Mouse (Mus musculus): ENCODE measurements around the gene Aif1. TPM values are rescaled to one million over a fixed set of nuclear protein-coding genes. Genes with fewer than 3 reads are reported as not detected.

Aif1 gene
- total and polyA plus RNA-seq, 3 experiments: 0.42 to 0.45 TPM; not detected in 1

DNA sequence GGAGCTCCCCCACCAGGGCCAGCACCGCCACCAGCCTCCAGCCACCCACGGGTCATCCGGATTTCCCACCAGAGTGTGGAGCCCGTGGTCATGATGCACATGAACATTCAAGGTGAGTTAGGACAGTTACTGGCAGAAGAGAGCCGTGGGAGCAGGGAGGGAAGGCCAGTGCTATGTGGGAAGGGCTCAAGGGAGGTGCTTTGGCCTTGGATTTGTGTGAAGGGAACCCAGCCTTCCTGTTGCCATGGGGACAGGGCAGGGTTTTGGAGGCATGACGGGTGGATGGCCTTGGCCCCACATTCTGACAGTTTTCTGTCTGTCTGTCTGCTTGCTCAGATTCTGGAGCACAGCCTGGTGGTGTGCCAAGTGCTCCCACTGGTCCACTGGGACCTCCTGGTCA, 33.9 kb downstream of the Aif1 start:
- DNase-seq (ENCODE audit: low read depth, low spot score): no peak
- peaks cover 19% of the 10 kb centered on the region for H3K79me2 ChIP-seq (ENCODE audit: control insufficient read depth, insufficient read depth, low read length, poor library complexity)
- no peak overlapping the region for H3K27ac ChIP-seq (ENCODE audit: control insufficient read depth, low read depth, low read length)
- peaks cover 7 to 13% of the 10 kb centered on the region in 2 experiments for H3K36me3 ChIP-seq (ENCODE audit: control insufficient read depth in 1 of 2, insufficient read depth in 2 of 2, low read length in 2 of 2)
- no peak for TF ChIP-seq POLR2AphosphoS5 (IDR thresholded peaks at IDR 0.05; ENCODE audit: borderline replicate concordance, low read depth, low read length)
- TF ChIP-seq TAL1 (IDR thresholded peaks at IDR 0.05; ENCODE audit: low read length): no peak
- TF ChIP-seq ELF1 (IDR thresholded peaks at IDR 0.05; ENCODE audit: low read depth, low read length): no peak
- no peak for TF ChIP-seq ZC3H11A (IDR thresholded peaks at IDR 0.05; ENCODE audit: low read depth, low read length)
- no peak for TF ChIP-seq POLR2AphosphoS2 (IDR thresholded peaks at IDR 0.05; ENCODE audit: low read length)
- no peak for TF ChIP-seq CTCF (IDR thresholded peaks at IDR 0.05 in 2 of 3, conservative IDR thresholded peaks at IDR 0.05 in 1 of 3; ENCODE audit: control insufficient read depth in 1 of 3, insufficient read depth in 1 of 3, low read depth in 2 of 3, low read length in 3 of 3, poor library complexity in 1 of 3, severe bottlenecking in 1 of 3)
- no peak for TF ChIP-seq MAZ (IDR thresholded peaks at IDR 0.05; ENCODE audit: low read depth, low read length)
- TF ChIP-seq MYB (IDR thresholded peaks at IDR 0.05; ENCODE audit: low read depth, low read length): no peak
- no peak for TF ChIP-seq CHD2 (IDR thresholded peaks at IDR 0.05; ENCODE audit: low read length)
- TF ChIP-seq NRF1 (IDR thresholded peaks at IDR 0.05; ENCODE audit: insufficient read depth, low read depth, low read length, poor library complexity, severe bottlenecking): no peak
- no peak for TF ChIP-seq SIN3A (IDR thresholded peaks at IDR 0.05; ENCODE audit: low read length)
- TF ChIP-seq MXI1 (IDR thresholded peaks at IDR 0.05; ENCODE audit: low read depth, low read length): no peak
- TF ChIP-seq ZMIZ1 (IDR thresholded peaks at IDR 0.05; ENCODE audit: low read depth, low read length): no peak
- TF ChIP-seq GATA1 (IDR thresholded peaks at IDR 0.05; ENCODE audit: low read depth, low read length): no peak
- no peak for TF ChIP-seq HCFC1 (IDR thresholded peaks at IDR 0.05; ENCODE audit: low read depth, low read length)
- TF ChIP-seq NELFE (IDR thresholded peaks at IDR 0.05; ENCODE audit: low read depth, low read length): no peak
- no peaks in the 10 kb centered on the region for H3K27me3 ChIP-seq (ENCODE audit: control insufficient read depth in 1 of 2, insufficient read depth in 2 of 2, low read length in 2 of 2)
- H3K4me1 ChIP-seq (ENCODE audit: control insufficient read depth in 1 of 2, insufficient read depth in 2 of 2, low read length in 2 of 2): peaks cover 0 to 5% of the 10 kb centered on the region in 2 experiments; a peak in 1 of 4 replicates
- H3K4me3 ChIP-seq (ENCODE audit: control insufficient read depth in 1 of 2, insufficient read depth in 1 of 2, low read depth in 2 of 2, low read length in 2 of 2): no peak overlapping the region
- no peaks in the 10 kb centered on the region for H3K9me3 ChIP-seq (replicated peaks; ENCODE audit: insufficient read depth, low read length)
- no peak overlapping the region for H3K9ac ChIP-seq (ENCODE audit: control insufficient read depth, low read depth, low read length, poor library complexity, severe bottlenecking)

DNA sequence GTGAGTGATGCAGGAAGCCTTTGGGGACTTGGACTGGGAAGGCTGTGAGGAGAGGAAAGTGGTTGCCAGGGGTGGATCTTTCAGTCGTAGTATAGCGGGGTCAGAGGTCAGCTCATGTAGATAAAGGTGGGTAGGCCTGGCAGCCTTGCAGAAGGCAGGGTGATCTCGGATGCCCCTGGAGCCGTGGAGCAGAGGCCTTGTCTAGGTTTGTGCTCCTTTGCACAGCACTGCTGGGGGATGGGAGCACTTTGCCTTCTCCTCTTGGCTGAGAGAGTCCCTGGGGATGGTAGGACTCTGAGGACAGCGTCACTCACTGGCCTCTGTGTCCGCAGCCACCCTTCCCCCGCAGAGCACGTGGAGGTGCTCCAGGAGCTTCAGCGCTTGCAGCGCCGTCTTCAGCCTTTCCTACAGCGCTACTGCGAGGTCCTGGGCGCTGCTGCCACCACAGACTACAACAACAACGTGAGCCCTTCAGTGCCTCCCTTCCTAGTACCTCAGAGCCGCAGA, 35.3 kb downstream of the Aif1 start:
- Histone ChIP-seq H3K27me3 (ENCODE audit: control insufficient read depth in 1 of 2, insufficient read depth in 2 of 2, low read length in 2 of 2) (no peaks in the 10 kb centered on the region), H3K9ac (ENCODE audit: control insufficient read depth, low read depth, low read length, poor library complexity, severe bottlenecking) (no peak overlapping the region), H3K4me3 (ENCODE audit: control insufficient read depth in 1 of 2, insufficient read depth in 1 of 2, low read depth in 2 of 2, low read length in 2 of 2) (no peak overlapping the region), H3K9me3 (replicated peaks; ENCODE audit: insufficient read depth, low read length) (no peaks in the 10 kb centered on the region), H3K27ac (ENCODE audit: control insufficient read depth, low read depth, low read length) (no peak overlapping the region), H3K36me3 (ENCODE audit: control insufficient read depth in 1 of 2, insufficient read depth in 2 of 2, low read length in 2 of 2) (peaks cover 10 to 14% of the 10 kb centered on the region in 2 experiments), H3K79me2 (ENCODE audit: control insufficient read depth, insufficient read depth, low read length, poor library complexity) (peaks cover 33% of the 10 kb centered on the region), H3K4me1 (ENCODE audit: control insufficient read depth in 1 of 2, insufficient read depth in 2 of 2, low read length in 2 of 2) (peaks cover 0 to 11% of the 10 kb centered on the region in 2 experiments; a peak in 2 of 4 replicates)
- TF ChIP-seq TCF12 (IDR thresholded peaks at IDR 0.05; ENCODE audit: low read depth, low read length) (no peak), ETS1 (IDR thresholded peaks at IDR 0.05; ENCODE audit: low read depth, low read length) (no peak), POLR2AphosphoS2 (IDR thresholded peaks at IDR 0.05; ENCODE audit: low read length) (no peak), POLR2A (IDR thresholded peaks at IDR 0.05; ENCODE audit: control insufficient read depth in 1 of 2, insufficient read depth in 1 of 2, low read depth in 1 of 2, low read length in 2 of 2, poor library complexity in 1 of 2) (no peak), ZNF384 (IDR thresholded peaks at IDR 0.05; ENCODE audit: low read depth, low read length) (no peak), RAD21 (IDR thresholded peaks at IDR 0.05; ENCODE audit: low read depth, low read length) (no peak), HCFC1 (IDR thresholded peaks at IDR 0.05; ENCODE audit: low read depth, low read length) (no peak), MEF2A (IDR thresholded peaks at IDR 0.05; ENCODE audit: extremely low read depth, insufficient replicate concordance, low read depth, low read length, poor library complexity, severe bottlenecking) (no peak), CHD1 (IDR thresholded peaks at IDR 0.05; ENCODE audit: low read depth, low read length) (no peak), MYB (IDR thresholded peaks at IDR 0.05; ENCODE audit: low read depth, low read length) (no peak), USF1 (IDR thresholded peaks at IDR 0.05; ENCODE audit: low read depth, low read length) (no peak), ZKSCAN1 (IDR thresholded peaks at IDR 0.05; ENCODE audit: low read depth, low read length) (no peak), GATA1 (IDR thresholded peaks at IDR 0.05; ENCODE audit: low read depth, low read length) (no peak), NRF1 (IDR thresholded peaks at IDR 0.05; ENCODE audit: insufficient read depth, low read depth, low read length, poor library complexity, severe bottlenecking) (no peak), MAX (IDR thresholded peaks at IDR 0.05; ENCODE audit: low read length) (no peak), JUND (IDR thresholded peaks at IDR 0.05; ENCODE audit: low read depth, low read length) (no peak), SMC3 (IDR thresholded peaks at IDR 0.05; ENCODE audit: low read depth, low read length) (no peak), EP300 (IDR thresholded peaks at IDR 0.05; ENCODE audit: low read depth in 1 of 2, low read length in 2 of 2) (no peak)
- DNase-seq (ENCODE audit: low read depth, low spot score): no peak
